Mouse (Mus musculus): ENCODE results near the gene St7.

GRCm38 (mm10) chr6:17942344-17942743 is 249.6 kb downstream of the St7 start:
- TF ChIP-seq CTCF (IDR thresholded peaks at IDR 0.05; ENCODE audit: low read depth) (no peak), EP300 (IDR thresholded peaks at IDR 0.05; ENCODE audit: low read depth) (no peak)

All from heart, postnatal 0 days (tissue).